8 mouse cellular contexts compared by ENCODE assay signal in genomic region chr5:113310377-113311003, GRCm38 (mm10). TPM values are rescaled to one million over a fixed set of nuclear protein-coding genes. Genes with fewer than 3 reads are reported as not detected.
DNase-seq lines count a peak whose midpoint lies in the region; ATAC-seq and TF ChIP-seq lines count a peak whose summit lies in the region.

Sgsm1 (minus strand) TSS chr5:113310786.

- H3K9ac ChIP-seq in forebrain, embryonic 12.5 days: peak within 1 kb of the TSS; percentile 79
- peak within 1 kb of the TSS; percentile 56 for H3K9ac ChIP-seq in heart, embryonic 14.5 days (ENCODE audit: low read length)
- H3K9ac ChIP-seq in liver, adult 2 months (ENCODE audit: low read depth, low read length): no peak within 1 kb of the TSS

- no peaks in the 10 kb centered on the region for H3K79me2 ChIP-seq in liver, adult 2 months (ENCODE audit: control insufficient read depth, insufficient read depth, low read length)

- H3K27me3 ChIP-seq in forebrain, embryonic 12.5 days: peaks cover 33% of the 10 kb centered on the region
- H3K27me3 ChIP-seq in heart, embryonic 14.5 days (ENCODE audit: control insufficient read depth, insufficient read depth, low read length): peaks cover 68% of the 10 kb centered on the region
- H3K27me3 ChIP-seq in liver, adult 2 months (ENCODE audit: control insufficient read depth, insufficient read depth, low read length): peaks cover 22% of the 10 kb centered on the region

- 0 out of 2 replicates have a peak, but pooled peaks cover 3% of the 10 kb centered on the region for H3K9me3 ChIP-seq in forebrain, embryonic 12.5 days
- H3K9me3 ChIP-seq in heart, embryonic 14.5 days (ENCODE audit: control insufficient read depth, low read length): peaks cover 6% of the 10 kb centered on the region

- H3K4me3 ChIP-seq in forebrain, embryonic 12.5 days (replicated peaks): peak within 1 kb of the TSS; percentile 68
- H3K4me3 ChIP-seq in heart, embryonic 14.5 days (ENCODE audit: control insufficient read depth in 1 of 2, insufficient read depth in 1 of 2, low read depth in 1 of 2, low read length in 2 of 2): peak within 1 kb of the TSS; percentile 43 to 59
- H3K4me3 ChIP-seq in liver, adult 2 months (ENCODE audit: insufficient read depth, low read depth, low read length): no peak within 1 kb of the TSS

- ATAC-seq in forebrain, embryonic 12.5 days (ENCODE audit: low FRiP score): peak; percentile 66
- 0 out of 2 replicates have a peak, but pooled peaks have one; percentile 51 for ATAC-seq in heart, embryonic 14.5 days (ENCODE audit: insufficient number of reproducible peaks, insufficient read depth, low FRiP score, low read depth)

- H3K36me3 ChIP-seq in forebrain, embryonic 12.5 days (replicated peaks): no peaks in the 10 kb centered on the region
- H3K36me3 ChIP-seq in heart, embryonic 14.5 days (ENCODE audit: control insufficient read depth, insufficient read depth, low read length): no peaks in the 10 kb centered on the region
- no peaks in the 10 kb centered on the region for H3K36me3 ChIP-seq in liver, adult 2 months (ENCODE audit: control insufficient read depth, insufficient read depth, low read length)

- peaks cover 50% of the 10 kb centered on the region for H3K4me1 ChIP-seq in forebrain, embryonic 12.5 days
- peaks cover 4 to 6% of the 10 kb centered on the region in 2 experiments; a peak in 2 of 4 replicates for H3K4me1 ChIP-seq in heart, embryonic 14.5 days (ENCODE audit: control insufficient read depth in 2 of 2, insufficient read depth in 2 of 2, low read length in 2 of 2)
- no peaks in the 10 kb centered on the region for H3K4me1 ChIP-seq in liver, adult 2 months (ENCODE audit: control insufficient read depth, insufficient read depth, low read length)

- DNase-seq in urinary bladder, adult 18-20 months (ENCODE audit: low spot score in 2 of 2): peak; percentile 71 to 74
- no peak for DNase-seq in urinary bladder, postnatal 10 days (ENCODE audit: low spot score)
- peak; percentile 90 for DNase-seq in kidney, postnatal 10 days
- no peak for DNase-seq in liver, adult 2 months (ENCODE audit: extremely low read depth, low read depth, low spot score)
- peak; percentile 13 for DNase-seq in naive thymus-derived CD4-positive, alpha-beta T cell, adult 2 months (ENCODE audit: low read depth)
- peak; percentile 30 for DNase-seq in testis, postnatal 14 days (ENCODE audit: low spot score)

- no peak within 1 kb of the TSS for H3K27ac ChIP-seq in forebrain, embryonic 12.5 days
- H3K27ac ChIP-seq in heart, embryonic 14.5 days (replicated peaks in 1 of 2; ENCODE audit: control insufficient read depth in 1 of 2, insufficient read depth in 1 of 2, low read depth in 2 of 2, low read length in 2 of 2): no peak within 1 kb of the TSS
- no peak within 1 kb of the TSS for H3K27ac ChIP-seq in liver, adult 2 months (replicated peaks; ENCODE audit: insufficient read depth, low read depth, low read length)

- WGBS in forebrain, embryonic 12.5 days: 2% methylated on average over 53 of the region's 53 CpGs
- 3% methylated on average over 49 of the region's 53 CpGs for WGBS in heart, embryonic 14.5 days
- WGBS in liver, adult 2 months: 5% methylated on average over 53 of the region's 53 CpGs

- no peak for TF ChIP-seq POLR2A in liver, adult 2 months (IDR thresholded peaks at IDR 0.05; ENCODE audit: extremely low read depth, insufficient read depth, low read length)

- peak within 1 kb of the TSS; percentile 91 for H3K4me2 ChIP-seq in forebrain, embryonic 12.5 days
- peak within 1 kb of the TSS; percentile 72 for H3K4me2 ChIP-seq in heart, embryonic 14.5 days (ENCODE audit: low read length)

- 0 out of 2 replicates have a peak, but pooled peaks have one; percentile 8 for TF ChIP-seq CTCF in liver, adult 2 months (IDR thresholded peaks at IDR 0.05; ENCODE audit: low read depth, low read length)

RNA-seq across cellular contexts. Expression of gene Sgsm1, which starts in this region (rescaled TPM):
- 14.3 and 14.8 TPM in 2 replicates for polyA plus RNA-seq in forebrain, embryonic 12.5 days (2016; fragmentation: Nextera tagmentation; extraction: Ambion mirVana)
- 0.57 and 1.0 TPM in 2 replicates for polyA plus RNA-seq in heart, embryonic 14.5 days (2014; fragmentation: Nextera tagmentation; extraction: Ambion mirVana)
- 1.5 and 1.9 TPM in 2 replicates for total RNA-seq in liver, adult 2 months (2014; rRNA removed)
- 5.0 and 5.1 TPM in 2 replicates for polyA plus RNA-seq in liver, adult 2 months (2012; rRNA removed)

Comparison
In these comparisons a context has a peak if more than half of its experiments do, and no peak if none do; other contexts are left out.
1. DNase-seq: peak in urinary bladder, adult 18-20 months (2 of 2), kidney, postnatal 10 days (single experiment), naive thymus-derived CD4-positive, alpha-beta T cell, adult 2 months (single experiment) and testis, postnatal 14 days (single experiment); none in urinary bladder, postnatal 10 days (single experiment) and liver, adult 2 months (single experiment).